Mouse (Mus musculus) naive thymus-derived CD4-positive, alpha-beta T cell, adult 5 months (primary cell): Measurements from ENCODE around the gene Cep128. TPM values are rescaled to one million over a fixed set of nuclear protein-coding genes. Genes with fewer than 3 reads are reported as not detected.

Source experiments
- polyA plus RNA-seq: library from polyadenylated mRNA; unstranded; fragments of 100-300 nt; shearing (Covaris generic); gene quantifications from one replicate; pipeline ENCODE4 v1.2.1, GENCODE M21; 2017

Gene Cep128
- 10.0 TPM for polyA plus RNA-seq

DNA sequence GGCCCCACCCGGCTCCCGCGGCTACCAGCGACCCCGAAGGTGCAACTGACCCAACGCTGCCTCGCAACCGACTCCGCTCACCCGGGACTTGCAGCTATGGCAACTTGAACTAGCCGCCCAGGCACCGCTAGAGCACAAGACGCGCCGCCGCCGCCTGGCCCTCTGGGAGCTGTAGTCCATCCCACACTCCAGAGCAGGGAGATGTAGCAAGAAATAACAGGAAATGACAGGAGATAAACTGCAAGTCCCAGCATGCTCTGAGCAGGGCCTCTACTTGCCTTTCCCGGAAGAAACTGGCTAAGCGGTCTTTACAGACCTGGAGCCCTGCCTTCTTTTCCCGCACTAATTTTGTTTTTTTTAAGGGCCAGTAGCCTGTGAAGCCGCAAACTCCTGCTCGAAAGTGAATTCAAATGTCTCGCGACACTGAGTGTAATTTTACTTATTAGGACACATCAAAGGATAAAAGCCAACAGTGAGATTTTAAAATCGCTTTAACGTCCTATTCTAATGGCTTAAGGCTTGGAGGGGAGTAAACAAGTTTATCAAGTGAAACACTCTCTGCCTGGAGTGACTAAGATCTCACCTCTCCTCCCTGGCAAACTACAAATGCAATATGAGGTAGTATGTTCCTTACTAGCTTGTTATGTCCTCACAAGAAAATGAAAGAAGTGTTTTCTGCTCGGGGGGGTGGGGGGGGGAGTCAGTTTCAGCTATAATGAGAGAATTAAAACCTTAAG, at the start of gene Cep128, which contains the start of gene Tshr:
Gene Cep128 (minus strand): TSS at position 129 of the 737 bp plus-strand sequence.
Gene Tshr (plus strand): TSS at position 283 of the 737 bp plus-strand sequence.

Other genes starting within 250 kb of the Cep128 start
- gene Tshr, start 154 bp upstream of the Cep128 start, polyA plus RNA-seq, result not detected
- gene Gtf2a1, start 206.1 kb upstream of the Cep128 start, polyA plus RNA-seq, result 24.3 TPM